Mouse (Mus musculus) layer of hippocampus, postnatal 25 days (tissue): Measurements from ENCODE around the gene Olfr1445. TPM values are rescaled to one million over a fixed set of nuclear protein-coding genes. Genes with fewer than 3 reads are reported as not detected.

Experiments
- DNase-seq, 2 experiments: peaks; one replicate each; pipeline ENCODE4 v3.0.0; 2022; ENCODE audit warnings: mixed read lengths in 2 of 2, low spot score in 1 of 2; ENCODE audit errors: extremely low spot score in 1 of 2
- total RNA-seq, 2 experiments: library from RNA; stranded (reverse); gene quantifications; 2 replicates each; pipeline ENCODE4 v1.2.3; 2021

Gene Olfr1445
- not detected for total RNA-seq

DNA sequence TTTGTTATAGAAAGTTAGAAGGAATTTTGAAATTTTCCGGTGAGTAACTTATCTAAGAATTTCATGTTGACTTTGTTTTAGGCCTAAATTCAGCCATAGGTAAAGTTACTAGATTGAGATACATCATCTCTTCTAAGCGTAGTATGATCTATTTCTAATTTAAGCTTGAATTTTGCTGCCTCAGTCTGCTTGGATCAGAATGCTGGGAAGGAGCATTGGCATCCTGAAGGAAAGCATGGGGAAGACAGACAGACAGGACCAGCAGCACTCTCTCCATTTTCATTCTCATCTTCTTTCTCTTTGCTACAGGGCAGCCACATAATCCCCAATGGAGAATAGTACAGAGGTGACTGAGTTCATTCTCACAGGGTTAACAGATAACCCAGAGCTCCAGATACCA is at the start of gene Olfr1445:
Gene Olfr1445 (plus strand): TSS at position 301 of the 400 bp plus-strand sequence.
- DNase-seq, result no peak

DNA sequence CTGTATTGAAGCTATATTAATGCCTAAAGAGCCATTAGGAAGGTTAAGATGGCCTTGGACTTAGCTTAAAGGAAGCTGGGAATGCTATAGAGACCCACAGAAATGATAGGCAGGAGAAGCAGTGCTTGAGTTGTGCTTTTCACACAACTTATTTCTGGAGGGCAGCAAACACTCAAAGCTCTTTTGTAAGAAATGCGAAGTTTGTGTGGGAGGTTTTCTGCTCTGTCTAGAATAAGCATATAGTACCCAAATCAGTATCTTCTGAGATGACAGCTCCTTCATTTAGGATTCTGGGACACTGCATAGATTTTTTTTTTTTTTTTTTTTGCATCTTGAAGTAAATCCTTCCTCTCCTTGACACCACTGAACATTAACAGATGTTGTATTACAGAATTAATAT is 45.1 kb upstream of the Olfr1445 start:
- no peak for DNase-seq

GRCm38 (mm10) chr19:12846382-12846781 is 37.3 kb upstream of the Olfr1445 start, which contains the start of gene Gm5244:
Gene Gm5244 (plus strand): TSS chr19:12846682.
- DNase-seq, result no peak

DNA sequence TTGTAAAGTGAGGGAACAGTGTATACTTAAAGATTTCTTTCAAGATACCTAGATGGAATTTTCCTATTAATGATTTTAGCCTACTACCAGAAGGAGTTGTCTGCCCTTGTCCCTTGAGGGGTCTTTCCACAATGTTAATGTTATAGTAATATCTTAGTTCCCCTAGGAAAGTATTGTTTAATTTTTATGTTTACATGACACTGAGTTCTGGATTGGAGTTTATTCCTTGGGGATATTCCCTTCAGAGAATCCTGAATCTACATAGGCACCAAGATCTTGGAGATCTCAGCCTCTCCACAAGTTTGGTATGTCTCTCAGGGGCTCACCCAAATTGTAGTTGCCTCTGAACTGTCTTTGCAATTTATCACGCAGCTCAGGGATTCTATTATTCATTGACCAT is 26.7 kb upstream of the Olfr1445 start, which contains the start of gene Olfr1444:
Gene Olfr1444 (plus strand): TSS at position 301 of the 400 bp plus-strand sequence.
- DNase-seq, result no peak

DNA sequence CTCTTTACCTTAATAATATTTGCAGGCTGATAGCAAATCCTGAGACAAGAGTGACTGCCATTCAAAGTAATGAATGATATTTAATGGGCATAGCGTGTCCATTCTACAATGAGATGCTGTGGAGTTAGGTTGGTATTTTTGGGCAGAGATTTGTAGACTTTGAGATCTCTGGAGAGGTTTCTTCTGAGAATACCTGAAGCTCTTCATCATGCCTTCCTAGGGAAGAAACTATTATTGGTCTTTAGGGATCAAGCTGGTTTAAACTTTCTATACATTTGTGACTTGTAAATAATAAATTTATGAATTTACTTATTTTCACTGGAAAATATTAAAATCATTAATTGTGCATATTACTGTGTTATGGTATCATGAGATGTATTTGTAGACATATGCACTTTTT is 9.8 kb downstream of the Olfr1445 start, which contains the start of gene Olfr1446:
Gene Olfr1446 (minus strand): TSS at position 101 of the 400 bp plus-strand sequence.
- DNase-seq, result no peak

- DNase-seq, result no peak
These were observed 20.0 kb downstream of the Olfr1445 start, which contains the start of gene Olfr1447 for GRCm38 (mm10) chr19:12903643-12904042. Gene Olfr1447 (minus strand): TSS chr19:12903743.

DNA sequence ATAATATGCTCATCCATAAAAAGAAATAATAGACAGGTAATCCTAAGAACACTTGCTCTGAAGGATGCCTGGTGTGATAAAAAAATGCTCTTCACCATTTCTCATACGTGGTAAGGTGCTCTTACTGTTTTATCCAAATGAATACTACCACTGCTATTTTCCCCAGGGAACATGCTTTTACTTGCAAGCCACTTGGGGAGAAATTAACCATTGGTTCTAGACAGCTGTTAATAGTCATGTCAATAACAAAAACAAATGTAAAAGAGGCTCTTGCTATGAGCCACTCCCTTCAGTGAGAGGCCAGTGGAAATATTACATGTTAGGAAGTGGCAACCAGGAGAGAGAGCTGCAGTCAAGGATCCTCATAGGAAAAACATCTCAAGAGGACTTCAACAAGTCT is 40.7 kb downstream of the Olfr1445 start, which contains the start of gene Olfr1448:
Gene Olfr1448 (minus strand): TSS at position 101 of the 400 bp plus-strand sequence.
- DNase-seq, result no peak

DNA sequence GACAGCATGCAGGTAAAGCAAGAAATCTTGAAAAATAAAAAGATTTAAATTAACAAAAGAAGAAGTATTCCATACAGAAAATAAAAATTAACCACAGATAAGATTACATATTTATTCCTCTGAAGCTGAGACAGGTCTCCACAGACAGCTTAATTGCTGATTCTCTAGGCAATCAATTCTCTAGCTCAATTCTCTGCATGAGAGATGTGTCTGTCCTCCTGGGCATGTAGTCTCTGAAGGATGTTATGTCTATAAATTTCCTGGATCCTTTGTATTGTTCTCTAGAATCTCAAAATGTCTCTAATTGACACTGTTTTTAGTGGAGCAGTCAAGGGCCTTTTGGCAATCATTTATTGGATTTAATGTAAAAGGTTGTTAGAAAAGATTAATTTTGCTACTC is 46.9 kb downstream of the Olfr1445 start, which contains the start of gene Olfr1449:
Gene Olfr1449 (plus strand): TSS at position 301 of the 400 bp plus-strand sequence.
- no peak for DNase-seq

Other genes with a start within 250 kb of the Olfr1445 start
- not detected for gene Olfr1442, start 213.4 kb upstream of the Olfr1445 start, total RNA-seq
- gene Olfr1443, start 205.7 kb upstream of the Olfr1445 start, total RNA-seq, result not detected
- gene Keg1, start 188.1 kb upstream of the Olfr1445 start, total RNA-seq, result not detected
- 1 to 10 TPM; 2.7 to 3.6 TPM for gene Cntf, start 118.2 kb upstream of the Olfr1445 start, total RNA-seq
- 100 to 1,000 TPM in 1 of 2 experiments, 10 to 100 TPM in 1; 92.1 to 101 TPM for gene Zfp91, start 87.7 kb upstream of the Olfr1445 start, total RNA-seq
- gene Lpxn, start 87.7 kb upstream of the Olfr1445 start, total RNA-seq, result 1 to 10 TPM; 1.6 to 2.2 TPM
- gene Gm5244, start 37.2 kb upstream of the Olfr1445 start, total RNA-seq, result not detected
- gene Olfr1444, start 26.6 kb upstream of the Olfr1445 start, total RNA-seq, result not detected
- gene Olfr1446, start 9.7 kb downstream of the Olfr1445 start, total RNA-seq, result not detected
- gene Olfr1447, start 19.9 kb downstream of the Olfr1445 start, total RNA-seq, result not detected
- gene Olfr1448, start 40.6 kb downstream of the Olfr1445 start, total RNA-seq, result not detected
- gene Olfr1449, start 47.0 kb downstream of the Olfr1445 start, total RNA-seq, result not detected
- not detected for gene Olfr1450, start 66.4 kb downstream of the Olfr1445 start, total RNA-seq
- not detected for gene Olfr1451, start 111.2 kb downstream of the Olfr1445 start, total RNA-seq
- not detected for gene Olfr1453, start 144.5 kb downstream of the Olfr1445 start, total RNA-seq
- gene Olfr1454, start 176.8 kb downstream of the Olfr1445 start, total RNA-seq, result not detected
- gene Olfr1457, start 214.0 kb downstream of the Olfr1445 start, total RNA-seq, result not detected
- gene Olfr1458, start 222.9 kb downstream of the Olfr1445 start, total RNA-seq, result not detected